Mouse (Mus musculus): ENCODE measurements around the gene Gpha2. TPM values are rescaled to one million over a fixed set of nuclear protein-coding genes. Genes with fewer than 3 reads are reported as not detected.

The Gpha2 gene
- polyA plus RNA-seq, 1 experiment = 0.21 TPM

DNA sequence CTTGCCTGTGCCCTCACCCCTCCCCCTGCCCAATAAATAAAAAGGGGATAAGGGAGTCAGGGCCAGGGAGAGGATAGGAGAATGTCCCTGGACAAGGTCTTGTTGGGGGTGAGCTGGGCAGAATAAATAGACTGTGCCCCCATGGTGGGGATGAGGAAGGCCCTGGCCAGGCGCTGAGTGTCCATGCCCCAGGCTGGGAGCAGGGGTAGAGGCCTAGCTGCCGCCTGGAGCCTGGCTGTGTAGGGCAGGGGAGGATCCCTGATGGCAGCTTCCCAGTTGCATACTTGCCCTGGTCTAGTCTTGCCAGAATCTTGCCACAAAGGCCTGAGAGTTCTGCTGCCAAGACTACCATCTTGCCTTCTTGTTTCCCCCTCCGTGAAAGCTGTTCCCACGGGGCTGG, 1.7 kb downstream of the Gpha2 start:
- no peak overlapping the region for H3K4me3 ChIP-seq (ENCODE audit: insufficient read depth, low read length)
- H3K4me1 ChIP-seq (ENCODE audit: control insufficient read depth, insufficient read depth, low read length) = no peaks in the 10 kb centered on the region
- TF ChIP-seq CTCF (IDR thresholded peaks at IDR 0.05; ENCODE audit: extremely low read depth, insufficient read depth, low read length) (no peak), POLR2A (IDR thresholded peaks at IDR 0.05; ENCODE audit: extremely low read depth, insufficient read depth, low read length) (no peak)
- H3K27ac ChIP-seq (ENCODE audit: insufficient read depth, low read length) = no peak overlapping the region

DNA sequence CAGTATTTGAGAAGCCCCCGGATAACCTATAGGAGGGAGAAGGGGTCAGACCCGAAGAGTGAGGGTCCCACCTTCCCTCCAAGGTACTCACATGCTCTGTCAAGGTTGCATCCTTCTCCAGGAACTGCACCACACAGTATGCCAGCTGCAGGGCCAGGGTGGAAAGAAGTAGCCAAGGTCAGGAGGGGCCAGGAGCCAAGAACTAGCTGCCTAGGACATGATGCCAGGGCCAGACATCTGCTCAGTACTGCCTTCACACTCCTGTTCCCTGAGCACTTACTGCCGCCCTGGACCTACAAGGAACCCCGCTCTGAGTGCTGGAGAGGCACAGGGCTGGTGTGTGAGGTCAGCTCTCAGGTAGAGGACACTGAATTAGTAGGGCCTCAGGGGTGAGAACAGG, 4.2 kb downstream of the Gpha2 start:
- TF ChIP-seq POLR2A (IDR thresholded peaks at IDR 0.05; ENCODE audit: extremely low read depth, insufficient read depth, low read length) = no peak
- TF ChIP-seq CTCF (IDR thresholded peaks at IDR 0.05; ENCODE audit: extremely low read depth, insufficient read depth, low read length) = no peak
- no peak overlapping the region for H3K4me3 ChIP-seq (ENCODE audit: insufficient read depth, low read length)
- no peak overlapping the region for H3K27ac ChIP-seq (ENCODE audit: insufficient read depth, low read length)
- H3K4me1 ChIP-seq (ENCODE audit: control insufficient read depth, insufficient read depth, low read length) = peaks cover 5% of the 10 kb centered on the region

DNA sequence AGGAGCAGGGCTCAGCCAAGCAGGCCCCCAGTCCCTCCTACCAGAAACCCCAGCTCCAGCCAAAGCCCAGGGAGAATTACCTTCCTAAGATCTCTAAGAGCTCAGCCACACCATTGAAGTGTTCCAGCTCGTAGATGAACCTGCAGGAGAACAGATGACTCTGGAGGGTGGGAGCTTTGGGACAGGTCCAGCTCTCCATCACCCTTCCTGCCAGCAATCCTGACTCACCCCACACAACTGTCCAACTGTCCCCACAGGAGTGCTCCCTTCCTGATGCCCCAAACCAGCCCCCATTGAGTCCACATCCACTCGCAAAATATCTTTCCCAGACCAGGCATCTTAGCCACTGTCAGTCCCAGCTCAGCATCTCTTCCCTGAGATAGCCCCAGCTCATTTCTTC, 4.9 kb downstream of the Gpha2 start:
- no peak overlapping the region for H3K27ac ChIP-seq (ENCODE audit: insufficient read depth, low read length)
- no peak overlapping the region for H3K4me3 ChIP-seq (ENCODE audit: insufficient read depth, low read length)
- TF ChIP-seq POLR2A (IDR thresholded peaks at IDR 0.05; ENCODE audit: extremely low read depth, insufficient read depth, low read length) = no peak
- TF ChIP-seq CTCF (IDR thresholded peaks at IDR 0.05; ENCODE audit: extremely low read depth, insufficient read depth, low read length) = no peak
- peaks cover 5% of the 10 kb centered on the region for H3K4me1 ChIP-seq (ENCODE audit: control insufficient read depth, insufficient read depth, low read length)

DNA sequence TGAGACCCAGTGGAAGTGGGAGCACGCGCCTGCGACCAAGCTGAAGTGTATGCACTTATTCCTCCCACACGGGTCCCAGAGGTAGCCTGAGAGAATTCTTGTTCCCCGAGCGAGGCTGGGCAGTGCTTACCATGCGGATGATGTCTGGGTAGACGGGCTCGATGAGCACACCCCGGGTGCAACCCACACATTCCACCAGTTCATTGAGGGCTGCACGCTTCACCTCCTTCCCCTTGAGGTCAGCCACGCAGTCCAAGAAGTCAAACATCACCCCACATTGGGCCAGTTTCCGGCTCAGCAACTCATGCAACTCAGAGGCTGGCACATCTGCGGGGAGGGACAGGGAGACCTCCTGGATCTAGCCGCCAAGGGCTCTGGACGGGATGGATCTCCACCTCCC, 7.5 kb downstream of the Gpha2 start:
- no peak overlapping the region for H3K4me3 ChIP-seq (ENCODE audit: insufficient read depth, low read length)

DNA sequence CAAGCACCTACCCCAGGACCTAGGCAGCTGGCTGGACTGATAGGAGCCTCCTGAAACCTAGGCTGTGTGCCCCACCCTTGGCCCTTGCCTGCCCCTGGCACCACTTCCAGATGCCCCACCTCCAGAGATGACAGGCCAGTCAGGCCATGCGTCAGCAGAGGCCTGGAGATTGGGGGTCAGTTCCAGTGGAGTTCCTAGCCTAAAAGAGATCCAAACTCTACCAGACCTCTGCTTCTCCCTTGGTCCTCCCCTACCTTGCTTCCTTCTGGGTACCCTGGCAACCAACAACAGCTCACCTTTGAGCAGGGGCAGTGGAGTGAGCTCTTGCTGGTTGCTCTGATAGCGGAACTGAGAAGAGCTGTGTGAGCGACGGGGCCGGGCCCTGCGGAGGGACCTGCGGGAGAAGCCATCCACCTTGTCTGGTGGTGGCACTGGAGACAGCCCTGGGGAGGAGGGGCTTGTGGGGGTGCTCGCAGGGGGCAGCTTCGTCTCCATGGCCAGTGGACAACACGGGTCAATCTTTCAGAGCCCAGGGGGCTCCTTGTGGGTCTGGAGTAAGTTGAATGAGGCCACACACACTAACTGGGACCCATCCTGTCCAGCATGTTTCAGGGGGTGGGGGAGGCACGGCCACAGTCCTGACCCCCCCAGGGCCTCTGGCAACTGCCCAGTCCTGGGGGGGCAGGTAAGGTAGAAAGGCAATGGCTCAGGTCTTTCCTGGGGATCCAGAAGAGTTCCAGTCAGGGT, 8.3 kb downstream of the Gpha2 start:
- no peak overlapping the region for H3K27ac ChIP-seq (ENCODE audit: insufficient read depth, low read length)
- TF ChIP-seq POLR2A (IDR thresholded peaks at IDR 0.05; ENCODE audit: extremely low read depth, insufficient read depth, low read length) (no peak), CTCF (IDR thresholded peaks at IDR 0.05; ENCODE audit: extremely low read depth, insufficient read depth, low read length) (no peak)
- peak overlapping the region; percentile 51 for H3K4me3 ChIP-seq (ENCODE audit: insufficient read depth, low read length)
- peaks cover 5% of the 10 kb centered on the region for H3K4me1 ChIP-seq (ENCODE audit: control insufficient read depth, insufficient read depth, low read length)

More for the DNA sequence above, 7.5 kb downstream of the Gpha2 start:
- Histone ChIP-seq H3K4me1 (ENCODE audit: control insufficient read depth, insufficient read depth, low read length) (peaks cover 5% of the 10 kb centered on the region), H3K27ac (ENCODE audit: insufficient read depth, low read length) (no peak overlapping the region)
- no peak for TF ChIP-seq CTCF (IDR thresholded peaks at IDR 0.05; ENCODE audit: extremely low read depth, insufficient read depth, low read length)
- TF ChIP-seq POLR2A (IDR thresholded peaks at IDR 0.05; ENCODE audit: extremely low read depth, insufficient read depth, low read length) = no peak

DNA sequence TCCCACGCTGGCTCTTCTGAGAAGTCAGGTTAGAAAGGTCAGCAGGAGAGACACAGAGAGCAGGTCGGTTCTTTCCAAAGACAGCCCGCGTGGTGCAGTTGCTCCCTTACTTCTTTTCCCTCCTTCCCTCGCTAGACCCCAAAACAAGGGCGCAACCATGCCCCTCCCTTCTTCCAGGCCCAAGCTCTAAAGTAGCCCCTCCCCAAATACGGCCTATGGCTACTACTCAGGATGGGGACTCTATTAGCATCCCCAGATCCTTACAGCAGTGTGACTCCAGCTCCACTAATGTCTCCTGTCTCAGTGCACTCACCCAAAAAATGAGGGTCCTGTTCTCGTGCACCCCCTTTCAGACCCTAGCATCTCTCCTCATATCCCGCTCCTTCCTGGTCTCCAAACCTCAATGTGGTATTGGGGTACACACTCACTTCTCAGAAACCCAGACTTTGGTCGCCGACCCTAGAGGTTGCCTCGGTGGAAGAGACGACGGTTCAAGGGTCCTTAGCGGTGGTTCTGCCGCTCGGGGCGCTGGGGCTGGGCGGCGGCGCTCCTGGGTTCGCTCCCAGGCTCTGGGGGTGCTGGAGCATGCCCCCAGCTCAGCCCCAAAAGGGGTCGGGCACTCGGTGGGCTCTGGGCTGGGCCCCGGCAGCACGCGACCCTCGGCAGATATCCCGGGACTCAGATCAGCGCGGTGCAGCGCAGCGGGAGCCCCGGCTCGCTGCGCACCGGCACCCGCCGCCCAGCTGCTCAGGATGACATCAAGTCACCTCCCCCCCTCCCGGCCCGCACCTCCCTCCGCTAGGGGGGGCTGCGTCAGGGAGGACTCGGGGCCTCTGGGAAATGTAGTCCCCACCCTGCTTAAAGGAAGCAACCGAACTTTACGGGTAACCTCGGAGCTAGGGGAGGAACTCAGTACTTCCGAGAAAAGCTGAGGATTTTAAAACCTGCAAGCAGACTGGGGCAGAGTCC, 9.2 kb downstream of the Gpha2 start, which contains the start of gene Ppp2r5b:
Gene Ppp2r5b (minus strand): TSS at position 789 of the 969 bp plus-strand sequence.
- TF ChIP-seq POLR2A (IDR thresholded peaks at IDR 0.05; ENCODE audit: extremely low read depth, insufficient read depth, low read length) (peak; percentile 62; the same call in 1 of the 2 replicates), CTCF (IDR thresholded peaks at IDR 0.05; ENCODE audit: extremely low read depth, insufficient read depth, low read length) (peak; percentile 3; the same call in 1 of the 2 replicates)
- peaks cover 5% of the 10 kb centered on the region for H3K4me1 ChIP-seq (ENCODE audit: control insufficient read depth, insufficient read depth, low read length)
- H3K27ac ChIP-seq (ENCODE audit: insufficient read depth, low read length) = peak within 1 kb of the TSS; percentile 86
- peak within 1 kb of the TSS; percentile 51 for H3K4me3 ChIP-seq (ENCODE audit: insufficient read depth, low read length)

DNA sequence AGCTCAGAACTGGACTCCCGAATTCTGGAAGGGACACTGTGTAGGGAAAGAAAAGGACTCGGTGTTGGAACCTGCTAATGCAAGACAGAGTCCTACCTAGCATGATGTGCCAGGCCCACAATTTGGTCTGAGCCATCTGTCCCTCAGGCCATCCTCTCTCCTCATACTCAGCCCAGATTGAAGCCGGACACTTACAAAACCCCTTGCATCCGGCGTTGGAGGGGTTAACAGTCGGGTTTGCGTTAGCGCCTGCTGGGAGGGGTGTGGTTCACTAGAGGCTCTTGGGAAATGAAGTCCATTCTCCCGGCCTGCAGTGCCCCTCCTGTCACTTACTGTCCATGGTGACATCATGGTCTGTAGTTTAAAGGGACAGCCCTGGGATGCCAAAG, 9.9 kb downstream of the Gpha2 start:
- peak overlapping the region; percentile 86 for H3K27ac ChIP-seq (ENCODE audit: insufficient read depth, low read length)
- TF ChIP-seq CTCF (IDR thresholded peaks at IDR 0.05; ENCODE audit: extremely low read depth, insufficient read depth, low read length) = no peak
- TF ChIP-seq POLR2A (IDR thresholded peaks at IDR 0.05; ENCODE audit: extremely low read depth, insufficient read depth, low read length) = no peak
- H3K4me1 ChIP-seq (ENCODE audit: control insufficient read depth, insufficient read depth, low read length) = peaks cover 5% of the 10 kb centered on the region
- H3K4me3 ChIP-seq (ENCODE audit: insufficient read depth, low read length) = peak overlapping the region; percentile 51

DNA sequence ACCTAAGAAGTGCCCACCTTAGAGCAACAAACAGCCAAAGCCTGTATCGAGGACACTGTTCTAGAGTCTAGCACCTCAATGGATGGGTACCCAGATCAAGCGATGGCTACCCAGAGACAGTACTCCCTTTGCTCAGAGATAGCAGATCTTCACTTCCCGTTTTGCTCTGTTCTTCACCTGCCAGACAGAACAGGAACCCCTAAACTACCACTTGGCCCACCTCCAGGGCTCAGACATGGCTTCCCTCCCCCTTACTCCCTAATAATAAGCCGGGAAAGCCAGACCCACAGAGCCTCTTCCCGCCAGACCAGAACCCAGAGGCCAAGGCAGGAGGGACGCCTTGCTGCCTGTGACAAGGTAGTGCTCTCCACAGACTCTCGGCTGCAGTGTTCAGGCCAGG, 10.7 kb downstream of the Gpha2 start:
- TF ChIP-seq POLR2A (IDR thresholded peaks at IDR 0.05; ENCODE audit: extremely low read depth, insufficient read depth, low read length) (no peak), CTCF (IDR thresholded peaks at IDR 0.05; ENCODE audit: extremely low read depth, insufficient read depth, low read length) (no peak)
- Histone ChIP-seq H3K4me3 (ENCODE audit: insufficient read depth, low read length) (no peak overlapping the region), H3K4me1 (ENCODE audit: control insufficient read depth, insufficient read depth, low read length) (peaks cover 5% of the 10 kb centered on the region), H3K27ac (ENCODE audit: insufficient read depth, low read length) (no peak overlapping the region)

DNA sequence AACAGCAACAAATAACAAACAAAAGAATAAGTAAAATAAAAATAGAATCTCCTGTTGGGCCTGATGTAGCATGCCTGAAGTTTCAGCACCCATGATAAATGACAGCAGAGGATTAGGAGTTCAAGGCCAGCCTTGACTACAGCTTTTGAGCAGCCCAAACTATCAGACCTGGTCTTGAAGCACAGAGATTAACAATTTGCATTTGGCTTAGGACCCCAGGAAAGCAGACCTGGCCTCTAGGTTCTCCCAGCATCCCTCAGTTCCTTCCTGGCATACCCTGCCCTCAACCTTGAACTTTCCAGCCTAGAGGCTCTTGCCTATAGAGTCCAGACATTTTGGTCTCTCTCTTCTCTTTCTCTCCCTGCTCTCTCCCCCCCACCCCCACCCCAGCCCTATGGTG, 12.6 kb downstream of the Gpha2 start:
- H3K4me3 ChIP-seq (ENCODE audit: insufficient read depth, low read length) = no peak overlapping the region
- no peak overlapping the region for H3K27ac ChIP-seq (ENCODE audit: insufficient read depth, low read length)
- TF ChIP-seq CTCF (IDR thresholded peaks at IDR 0.05; ENCODE audit: extremely low read depth, insufficient read depth, low read length) (no peak), POLR2A (IDR thresholded peaks at IDR 0.05; ENCODE audit: extremely low read depth, insufficient read depth, low read length) (no peak)
- H3K4me1 ChIP-seq (ENCODE audit: control insufficient read depth, insufficient read depth, low read length) = peaks cover 8% of the 10 kb centered on the region
